Mouse (Mus musculus) hindbrain, embryonic 16.5 days (tissue): Measurements from ENCODE around the gene Hsdl1. TPM values are rescaled to one million over a fixed set of nuclear protein-coding genes. Genes with fewer than 3 reads are reported as not detected.

Experiments used
- ATAC-seq: fragments of 200-750 bp; cut with Nextera tagmentation; 2 replicates; pipeline ENCODE4 v1.8.0; 2017; ENCODE audit warnings: moderate TSS enrichment, moderate library complexity
- H3K27ac ChIP-seq: fragments of 300-500 bp; sonication (generic); 2 replicates; pipeline ENCODE4 v1.5.1; 2014; ENCODE audit warnings: low read depth, mild to moderate bottlenecking, control low read depth, low read length, moderate library complexity
- H3K27me3 ChIP-seq: fragments of 300-500 bp; sonication (generic); replicated peaks from 2 replicates; pipeline ENCODE4 v1.6.1; 2014; ENCODE audit warnings: low read length; ENCODE audit not compliant: control insufficient read depth, insufficient read depth
- H3K36me3 ChIP-seq: fragments of 300-500 bp; sonication (generic); 2 replicates; pipeline ENCODE4 v1.6.1; 2014; ENCODE audit warnings: mild to moderate bottlenecking, low read length, moderate library complexity, mixed read lengths; ENCODE audit not compliant: control insufficient read depth, insufficient read depth
- H3K4me1 ChIP-seq: fragments of 300-500 bp; sonication (generic); 2 replicates; pipeline ENCODE4 v1.6.1; 2014; ENCODE audit warnings: low read depth, low read length; ENCODE audit not compliant: control insufficient read depth, insufficient read depth
- H3K4me2 ChIP-seq: fragments of 300-500 bp; sonication (generic); 2 replicates; pipeline ENCODE4 v1.6.1; 2014; ENCODE audit warnings: mild to moderate bottlenecking, low read length, control low read depth, moderate library complexity
- H3K4me3 ChIP-seq: fragments of 300-500 bp; sonication (generic); 2 replicates; pipeline ENCODE4 v1.5.1; 2014; ENCODE audit warnings: mild to moderate bottlenecking, low read length, control low read depth, moderate library complexity
- H3K9ac ChIP-seq: fragments of 300-500 bp; sonication (generic); 2 replicates; pipeline ENCODE4 v1.6.1; 2014; ENCODE audit warnings: low read depth, mild to moderate bottlenecking, control low read depth, low read length, moderate library complexity
- H3K9me3 ChIP-seq: fragments of 300-500 bp; sonication (generic); 2 replicates; pipeline ENCODE4 v1.6.1; 2014; ENCODE audit warnings: mild to moderate bottlenecking, low read length, moderate library complexity; ENCODE audit not compliant: control insufficient read depth
- WGBS: fragments of 180-500 bp; shearing (Covaris S2); extraction: QIAGEN DNeasy Blood & Tissue Kit; methylation state at CpG from one replicate; pipeline ENCODE4 v1.1.7; 2014; 5-methylcytosine and 5-hydroxymethylcytosine counted together
- polyA plus RNA-seq: library from polyadenylated mRNA; unstranded; fragments of >200 nt; fragmentation: Nextera tagmentation; extraction: Ambion mirVana; gene quantifications from 2 replicates; pipeline ENCODE4 v1.2.1, GENCODE M21; 2015

Hsdl1 gene
- polyA plus RNA-seq, 1 experiment from 2014 or later: 161 TPM

DNA sequence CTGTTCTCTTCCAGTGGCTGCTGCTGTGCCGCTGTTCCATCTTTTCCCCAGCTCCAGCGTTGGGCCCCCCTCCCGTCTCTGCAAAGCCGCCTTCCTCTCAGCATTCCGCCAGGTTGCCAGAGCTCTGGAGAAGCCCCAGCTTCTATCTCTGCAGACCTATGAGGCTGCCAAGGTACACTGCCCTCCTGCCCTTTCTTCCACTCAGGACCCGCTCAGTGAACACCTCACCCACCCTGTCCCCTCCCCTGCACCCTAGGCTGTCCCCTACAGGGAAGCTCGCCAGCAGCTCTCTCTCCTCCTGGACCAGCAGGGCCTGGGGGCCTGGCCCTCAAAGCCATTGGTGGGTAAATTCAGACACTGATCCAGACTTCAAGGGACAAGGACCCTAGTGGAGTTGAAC is 41.4 kb upstream of the Hsdl1 start:
- Histone ChIP-seq H3K4me3 (no peak overlapping the region), H3K4me2 (no peak overlapping the region), H3K36me3 (no peaks in the 10 kb centered on the region), H3K4me1 (no peaks in the 10 kb centered on the region), H3K27ac (no peak overlapping the region), H3K27me3 (no peaks in the 10 kb centered on the region), H3K9ac (no peak overlapping the region), H3K9me3 (no peaks in the 10 kb centered on the region)
- WGBS: 66% methylated on average over 6 of the region's 7 CpGs
- no peak for ATAC-seq

DNA sequence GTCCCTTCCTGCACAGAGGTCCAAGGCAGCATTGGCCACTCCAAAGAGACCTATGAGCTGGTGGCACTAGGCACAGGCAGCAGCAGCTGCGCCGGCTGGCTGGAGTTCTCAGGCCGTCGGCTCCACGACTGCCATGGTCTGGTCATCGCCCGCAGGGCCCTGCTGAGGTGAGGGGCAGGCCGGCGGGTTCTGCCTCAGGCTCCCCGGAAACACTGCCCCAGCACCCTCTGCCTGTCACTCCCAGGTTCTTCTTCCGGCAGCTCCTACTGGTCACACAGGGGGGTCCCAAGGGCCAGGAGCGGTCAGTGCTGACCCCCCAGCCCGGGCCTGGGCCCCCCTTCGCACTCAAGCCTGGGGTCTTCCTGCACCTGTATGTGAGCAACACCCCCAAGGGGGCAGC is 40.1 kb upstream of the Hsdl1 start:
- WGBS: 66% methylated on average over 9 of the region's 14 CpGs

GRCm38 (mm10) chr8:119612471-119612870 is 37.5 kb upstream of the Hsdl1 start, which contains the start of gene Adad2:
Gene Adad2, plus strand, starts transcription at chr8:119612747.
- Histone ChIP-seq H3K27ac (no peak within 1 kb of the TSS), H3K4me1 (no peaks in the 10 kb centered on the region), H3K9ac (no peak within 1 kb of the TSS), H3K36me3 (no peaks in the 10 kb centered on the region), H3K27me3 (no peaks in the 10 kb centered on the region), H3K4me3 (no peak within 1 kb of the TSS), H3K9me3 (no peaks in the 10 kb centered on the region), H3K4me2 (no peak within 1 kb of the TSS)
- WGBS: 84% methylated on average over 26 of the region's 26 CpGs
- ATAC-seq: no peak

More for the DNA sequence above, 40.1 kb upstream of the Hsdl1 start:
- no peaks in the 10 kb centered on the region for H3K9me3 ChIP-seq
- ATAC-seq: no peak
- H3K4me3 ChIP-seq: no peak overlapping the region
- H3K4me1 ChIP-seq: no peaks in the 10 kb centered on the region
- no peak overlapping the region for H3K9ac ChIP-seq
- H3K27ac ChIP-seq: no peak overlapping the region
- H3K4me2 ChIP-seq: no peak overlapping the region
- no peaks in the 10 kb centered on the region for H3K27me3 ChIP-seq
- no peaks in the 10 kb centered on the region for H3K36me3 ChIP-seq

- no peaks in the 10 kb centered on the region for H3K27me3 ChIP-seq
- H3K9me3 ChIP-seq: no peaks in the 10 kb centered on the region
- WGBS: 97% methylated on average over 2 of the region's 2 CpGs
- H3K36me3 ChIP-seq: peaks cover 8% of the 10 kb centered on the region; the same call in 1 of the 2 replicates
- H3K27ac ChIP-seq: no peak overlapping the region
- no peak overlapping the region for H3K4me3 ChIP-seq
- no peak overlapping the region for H3K4me2 ChIP-seq
- no peak overlapping the region for H3K9ac ChIP-seq
- H3K4me1 ChIP-seq: peaks cover 13% of the 10 kb centered on the region
- ATAC-seq: no peak
Measured at GRCm38 (mm10) chr8:119606224-119606623, 31.2 kb upstream of the Hsdl1 start.

DNA sequence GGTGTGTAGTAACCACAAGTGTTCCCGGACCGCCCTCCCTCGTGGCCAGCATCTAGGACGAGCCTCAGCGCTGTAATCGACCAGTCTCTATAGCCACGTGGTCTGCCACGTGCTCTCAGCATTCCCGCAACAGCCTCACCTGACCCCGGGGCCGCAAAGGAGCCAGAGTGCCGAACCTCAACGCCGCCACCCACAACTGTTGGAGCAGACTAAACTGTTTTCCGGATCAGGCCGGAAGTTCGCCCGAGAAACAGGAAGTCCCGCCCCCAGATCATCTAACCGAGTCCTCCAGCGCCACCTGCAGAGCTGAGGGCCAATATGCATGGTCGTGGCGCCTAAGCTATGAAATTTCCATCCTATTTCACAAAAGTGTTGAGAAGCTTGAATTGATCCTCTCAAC is 30.0 kb upstream of the Hsdl1 start, which contains the start of gene Taf1c:
Gene Taf1c, minus strand, starts transcription at position 227 of the 400 bp plus-strand sequence.
- peak; percentile 86 for ATAC-seq
- Histone ChIP-seq H3K4me3 (peak within 1 kb of the TSS; percentile 90), H3K36me3 (peaks cover 16% of the 10 kb centered on the region), H3K27me3 (no peaks in the 10 kb centered on the region), H3K9ac (peak within 1 kb of the TSS; percentile 87), H3K9me3 (no peaks in the 10 kb centered on the region), H3K4me2 (peak within 1 kb of the TSS; percentile 88), H3K27ac (peak within 1 kb of the TSS; percentile 51; the same call in 1 of the 2 replicates), H3K4me1 (peaks cover 13% of the 10 kb centered on the region)
- under 1% methylated on average over 23 of the region's 23 CpGs for WGBS

DNA sequence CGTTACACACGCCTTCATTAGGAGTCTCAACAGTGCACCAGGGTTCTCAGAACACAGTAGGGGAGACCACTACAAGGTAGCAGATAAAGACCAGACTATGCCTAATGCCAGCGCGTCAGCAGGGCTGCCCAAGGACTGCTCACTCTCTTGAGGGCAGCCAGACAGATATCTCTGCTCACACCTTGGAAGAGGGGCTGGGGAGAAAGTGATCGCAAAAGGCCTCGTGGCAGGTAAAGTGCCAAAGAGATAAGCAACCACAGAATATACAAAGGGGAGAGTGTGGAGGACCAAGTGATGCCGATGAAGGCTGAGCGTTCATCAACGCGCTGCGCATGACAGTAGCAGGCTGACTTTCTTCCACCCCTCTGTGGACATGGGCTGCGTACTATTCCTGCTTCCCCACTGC is 29.4 kb upstream of the Hsdl1 start:
- peak overlapping the region; percentile 88 for H3K4me2 ChIP-seq
- ATAC-seq: peak; percentile 25; the same call in 1 of the 2 replicates
- peaks cover 13% of the 10 kb centered on the region for H3K4me1 ChIP-seq
- peak overlapping the region; percentile 51; the same call in 1 of the 2 replicates for H3K27ac ChIP-seq
- H3K4me3 ChIP-seq: peak overlapping the region; percentile 90
- peak overlapping the region; percentile 87 for H3K9ac ChIP-seq
- WGBS: 38% methylated on average over 12 of the region's 12 CpGs
- H3K9me3 ChIP-seq: no peaks in the 10 kb centered on the region
- no peaks in the 10 kb centered on the region for H3K27me3 ChIP-seq
- peaks cover 17% of the 10 kb centered on the region for H3K36me3 ChIP-seq

GRCm38 (mm10) chr8:119603771-119604170 is 28.8 kb upstream of the Hsdl1 start:
- Histone ChIP-seq H3K4me1 (peaks cover 13% of the 10 kb centered on the region), H3K27me3 (no peaks in the 10 kb centered on the region), H3K4me3 (no peak overlapping the region), H3K9me3 (no peaks in the 10 kb centered on the region), H3K27ac (no peak overlapping the region), H3K36me3 (peaks cover 23% of the 10 kb centered on the region), H3K9ac (no peak overlapping the region; the same call in 1 of the 2 replicates), H3K4me2 (peak overlapping the region; percentile 88)
- no peak for ATAC-seq
- 94% methylated on average over 4 of the region's 4 CpGs for WGBS

DNA sequence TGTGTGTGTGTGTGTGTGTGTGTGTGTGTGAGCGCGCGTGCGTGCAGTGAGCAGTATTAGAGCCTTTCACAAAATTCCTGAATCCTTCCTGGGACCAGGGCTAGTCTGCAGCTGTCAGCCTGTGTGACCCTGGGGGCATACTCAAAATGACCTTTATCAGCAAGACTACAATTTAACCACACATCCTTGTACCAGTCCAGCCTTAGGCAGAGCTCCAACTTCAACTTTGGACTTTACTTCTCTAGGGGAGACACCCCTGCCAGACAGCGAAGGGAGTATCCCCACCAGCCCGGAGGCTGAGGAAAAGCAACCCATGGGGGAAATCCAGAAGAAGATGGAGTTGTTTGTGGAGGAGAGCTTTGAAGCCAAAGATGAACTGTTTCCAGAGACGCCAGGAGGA is 16.5 kb upstream of the Hsdl1 start:
- 92% methylated on average over 7 of the region's 7 CpGs for WGBS
- no peak overlapping the region for H3K4me3 ChIP-seq
- no peaks in the 10 kb centered on the region for H3K4me1 ChIP-seq
- no peak overlapping the region for H3K27ac ChIP-seq
- no peak for ATAC-seq
- H3K9ac ChIP-seq: no peak overlapping the region
- H3K27me3 ChIP-seq: no peaks in the 10 kb centered on the region
- H3K36me3 ChIP-seq: no peaks in the 10 kb centered on the region
- H3K4me2 ChIP-seq: no peak overlapping the region
- H3K9me3 ChIP-seq: no peaks in the 10 kb centered on the region

DNA sequence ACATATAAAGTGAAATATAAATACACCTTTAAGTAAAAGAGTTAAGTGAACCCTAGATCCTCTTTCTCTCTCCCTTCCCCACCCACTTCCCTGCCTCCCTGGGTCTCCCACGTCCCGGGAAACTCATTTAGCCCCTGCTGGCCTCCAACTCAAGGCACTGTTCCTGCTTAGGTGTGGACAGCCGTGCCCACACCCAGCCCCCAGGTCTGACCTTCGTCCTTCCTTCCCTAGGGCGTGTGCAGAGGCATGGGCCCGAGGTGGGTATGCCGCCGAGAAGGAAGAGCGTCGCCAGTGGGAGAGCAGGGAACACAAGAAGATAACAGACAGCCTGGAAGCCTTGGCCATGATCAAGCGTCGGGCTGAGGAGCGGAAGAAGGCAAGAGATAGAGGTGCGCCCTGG is 15.4 kb upstream of the Hsdl1 start:
- no peak overlapping the region for H3K9ac ChIP-seq
- H3K27ac ChIP-seq: no peak overlapping the region
- no peak overlapping the region for H3K4me2 ChIP-seq
- no peaks in the 10 kb centered on the region for H3K36me3 ChIP-seq
- H3K4me1 ChIP-seq: no peaks in the 10 kb centered on the region; the same call in 1 of the 2 replicates
- H3K27me3 ChIP-seq: no peaks in the 10 kb centered on the region
- H3K9me3 ChIP-seq: no peaks in the 10 kb centered on the region
- H3K4me3 ChIP-seq: no peak overlapping the region
- WGBS: 85% methylated on average over 14 of the region's 14 CpGs
- no peak for ATAC-seq
